Mouse (Mus musculus) spleen, adult 2 months (tissue): ENCODE data around the gene Cfap97d1. TPM values are rescaled to one million over a fixed set of nuclear protein-coding genes. Genes with fewer than 3 reads are reported as not detected.

Experiments
- DNase-seq, 2 experiments: peaks; one replicate each; pipeline versions ENCODE4 v3.0.0 to v3.0.0-alpha.2; 2012 to 2021; ENCODE audit warnings: low spot score in 2 of 2, low read depth in 1 of 2
- H3K27ac ChIP-seq: fragments of 200-500 bp; 2 replicates; pipeline ENCODE4 v1.5.1; 2012; ENCODE audit warnings: low read length, inconsistent platforms; ENCODE audit not compliant: insufficient read depth
- H3K27me3 ChIP-seq: fragments of 200-500 bp; 2 replicates; pipeline ENCODE4 v1.6.1; 2012; ENCODE audit warnings: mild to moderate bottlenecking, moderate library complexity, low read length, inconsistent platforms; ENCODE audit not compliant: control insufficient read depth, insufficient read depth
- H3K36me3 ChIP-seq: fragments of 200-500 bp; 2 replicates; pipeline ENCODE4 v1.6.1; 2012; ENCODE audit warnings: mild to moderate bottlenecking, low read length, inconsistent platforms; ENCODE audit not compliant: control insufficient read depth, insufficient read depth
- H3K4me1 ChIP-seq: fragments of 200-500 bp; 2 replicates; pipeline ENCODE4 v1.6.1; 2011; ENCODE audit warnings: inconsistent platforms; ENCODE audit not compliant: control insufficient read depth, insufficient read depth, insufficient read length
- H3K4me3 ChIP-seq: fragments of 200-500 bp; 2 replicates; pipeline ENCODE4 v1.5.1; 2011; ENCODE audit warnings: mild to moderate bottlenecking, inconsistent platforms; ENCODE audit not compliant: insufficient read depth, insufficient read length; ENCODE audit errors: extremely low read depth
- CTCF ChIP-seq: fragments of 200-500 bp; IDR thresholded peaks from 2 replicates; pipeline ENCODE4 v1.5.1; 2011; ENCODE audit warnings: mild to moderate bottlenecking, inconsistent platforms; ENCODE audit not compliant: insufficient read depth, insufficient read length, insufficient replicate concordance; ENCODE audit errors: extremely low read depth
- POLR2A ChIP-seq: fragments of 200-500 bp; IDR thresholded peaks from 2 replicates; pipeline ENCODE4 v1.6.1; 2011; ENCODE audit warnings: low read depth, low read length, inconsistent platforms
- WGBS: fragments of 180-500 bp; shearing (Covaris S2); methylation state at CpG from one replicate; pipeline ENCODE4 v1.1.7; 2018; 5-methylcytosine and 5-hydroxymethylcytosine counted together
- polyA plus RNA-seq: library from polyadenylated mRNA; depleted of rRNA; stranded (reverse); fragments of >200 nt; gene quantifications from 2 replicates; pipeline ENCODE4 v1.2.3, GENCODE M21; 2012

Cfap97d1 gene
- polyA plus RNA-seq, 1 experiment, result not detected

- Histone ChIP-seq H3K4me1 (peaks cover 14% of the 10 kb centered on the region), H3K27ac (no peak overlapping the region), H3K36me3 (no peaks in the 10 kb centered on the region), H3K4me3 (no peak overlapping the region), H3K27me3 (peaks cover 14% of the 10 kb centered on the region)
- no peak for DNase-seq
- TF ChIP-seq POLR2A (no peak), CTCF (no peak)
- 26% methylated on average over 8 of the region's 8 CpGs for WGBS
These were observed 19.4 kb upstream of the Cfap97d1 start for GRCm38 (mm10) chr11:101964647-101965046.

- Histone ChIP-seq H3K27ac (no peak overlapping the region), H3K27me3 (peaks cover 14% of the 10 kb centered on the region), H3K4me3 (no peak overlapping the region), H3K36me3 (no peaks in the 10 kb centered on the region), H3K4me1 (peaks cover 14% of the 10 kb centered on the region)
- 7% methylated on average over 2 of the region's 2 CpGs for WGBS
- DNase-seq, result no peak
- TF ChIP-seq CTCF (no peak), POLR2A (no peak)
These were observed 18.5 kb upstream of the Cfap97d1 start for GRCm38 (mm10) chr11:101965553-101965952.

GRCm38 (mm10) chr11:101966965-101967614 lies 17.0 kb upstream of the Cfap97d1 start, which contains the start of gene Sost:
Sost (minus strand) TSS chr11:101967015.
- no peak for TF ChIP-seq CTCF
- TF ChIP-seq POLR2A, result no peak
- H3K4me1 ChIP-seq, result peaks cover 14% of the 10 kb centered on the region
- H3K27me3 ChIP-seq, result peaks cover 14% of the 10 kb centered on the region
- H3K27ac ChIP-seq, result no peak within 1 kb of the TSS
- DNase-seq, result no peak
- no peak within 1 kb of the TSS for H3K4me3 ChIP-seq
- H3K36me3 ChIP-seq, result no peaks in the 10 kb centered on the region
- WGBS, result 44% methylated on average over 10 of the region's 10 CpGs

- WGBS, result 29% methylated on average over 7 of the region's 7 CpGs
These were observed 15.8 kb upstream of the Cfap97d1 start for GRCm38 (mm10) chr11:101968311-101968710.

GRCm38 (mm10) chr11:101968791-101969190 lies 15.3 kb upstream of the Cfap97d1 start:
- TF ChIP-seq POLR2A, result no peak
- peak; percentile 94; the same call in 1 of the 2 replicates for TF ChIP-seq CTCF
- no peak overlapping the region for H3K4me3 ChIP-seq
- 0% methylated on average over 5 of the region's 5 CpGs for WGBS
- H3K36me3 ChIP-seq, result no peaks in the 10 kb centered on the region
- H3K4me1 ChIP-seq, result peaks cover 10% of the 10 kb centered on the region
- H3K27ac ChIP-seq, result no peak overlapping the region
- DNase-seq, result peak; percentile 58 to 73
- peaks cover 10% of the 10 kb centered on the region for H3K27me3 ChIP-seq

More at GRCm38 (mm10) chr11:101968311-101968710, 15.8 kb upstream of the Cfap97d1 start:
- Histone ChIP-seq H3K4me3 (no peak overlapping the region), H3K27ac (no peak overlapping the region), H3K27me3 (peaks cover 14% of the 10 kb centered on the region), H3K36me3 (no peaks in the 10 kb centered on the region), H3K4me1 (peaks cover 12% of the 10 kb centered on the region)
- DNase-seq, result no peak
- TF ChIP-seq CTCF, result no peak
- no peak for TF ChIP-seq POLR2A

GRCm38 (mm10) chr11:101969835-101970234 lies 14.2 kb upstream of the Cfap97d1 start:
- TF ChIP-seq POLR2A (no peak), CTCF (no peak)
- WGBS, result 86% methylated on average over 13 of the region's 13 CpGs
- peaks cover 6% of the 10 kb centered on the region; the same call in 1 of the 2 replicates for H3K4me1 ChIP-seq

GRCm38 (mm10) chr11:101971410-101971809 lies 12.7 kb upstream of the Cfap97d1 start:
- Histone ChIP-seq H3K4me1 (no peaks in the 10 kb centered on the region), H3K36me3 (no peaks in the 10 kb centered on the region), H3K27me3 (no peaks in the 10 kb centered on the region), H3K27ac (no peak overlapping the region), H3K4me3 (no peak overlapping the region)
- peak in 1 of 2 experiments; percentile 24 for DNase-seq
- WGBS, result 35% methylated on average over 3 of the region's 3 CpGs
- no peak for TF ChIP-seq POLR2A
- TF ChIP-seq CTCF, result peak; percentile 77

More at GRCm38 (mm10) chr11:101969835-101970234, 14.2 kb upstream of the Cfap97d1 start:
- DNase-seq, result no peak
- H3K27me3 ChIP-seq, result 0 out of 2 replicates have a peak, but pooled peaks cover 2% of the 10 kb centered on the region
- H3K27ac ChIP-seq, result no peak overlapping the region
- H3K36me3 ChIP-seq, result no peaks in the 10 kb centered on the region
- H3K4me3 ChIP-seq, result no peak overlapping the region
